Mouse (Mus musculus) thymus, postnatal 36 days (tissue): ENCODE results near the gene Foxd3.
"Not testable (repeated sequence)": the region's sequence is repeated elsewhere in the genome, so short reads cannot be mapped to it uniquely, and the experiment has no call there.

Experiments
- DNase-seq, 2 experiments: peaks; one replicate each; pipeline ENCODE4 v3.0.0; 2022; ENCODE audit warnings: mixed read lengths in 2 of 2

The Foxd3 gene

GRCm38 (mm10) chr4:99655937-99656604, at the start of gene Foxd3:
Gene Foxd3 (plus strand): TSS chr4:99656299.
- no peak for DNase-seq

- no peak for DNase-seq
These were observed 43.9 kb upstream of the Foxd3 start for GRCm38 (mm10) chr4:99612156-99612555.

GRCm38 (mm10) chr4:99612609-99613350, 43.3 kb upstream of the Foxd3 start:
- no peak for DNase-seq

GRCm38 (mm10) chr4:99626047-99626844, 29.9 kb upstream of the Foxd3 start:
- DNase-seq, result no peak

GRCm38 (mm10) chr4:99627057-99627456, 29.0 kb upstream of the Foxd3 start:
- no peak for DNase-seq

- DNase-seq, result no peak
These were observed 20.1 kb upstream of the Foxd3 start for GRCm38 (mm10) chr4:99636038-99636437.

- no peak for DNase-seq
These were observed 19.4 kb upstream of the Foxd3 start for GRCm38 (mm10) chr4:99636711-99637110.

GRCm38 (mm10) chr4:99640619-99641018, 15.5 kb upstream of the Foxd3 start:
- not testable (repeated sequence) for DNase-seq

- DNase-seq, result no peak
These were observed 14.2 kb upstream of the Foxd3 start for GRCm38 (mm10) chr4:99641920-99642319.

GRCm38 (mm10) chr4:99645560-99645959, 10.5 kb upstream of the Foxd3 start:
- DNase-seq, result no peak

- DNase-seq, result peak in 1 of 2 experiments; percentile 12
These were observed 5.8 kb upstream of the Foxd3 start for GRCm38 (mm10) chr4:99650088-99650944.

GRCm38 (mm10) chr4:99650945-99651690, 5.0 kb upstream of the Foxd3 start:
- DNase-seq, result no peak

GRCm38 (mm10) chr4:99651823-99652450, 4.2 kb upstream of the Foxd3 start:
- no peak for DNase-seq

GRCm38 (mm10) chr4:99652576-99653210, 3.4 kb upstream of the Foxd3 start:
- no peak for DNase-seq

GRCm38 (mm10) chr4:99653216-99653607, 2.9 kb upstream of the Foxd3 start:
- no peak for DNase-seq

- no peak for DNase-seq
These were observed 2.4 kb upstream of the Foxd3 start for GRCm38 (mm10) chr4:99653608-99654221.

GRCm38 (mm10) chr4:99654621-99655296, 1.3 kb upstream of the Foxd3 start:
- DNase-seq, result no peak

GRCm38 (mm10) chr4:99656605-99657429, 718 bp downstream of the Foxd3 start:
- peak; percentile 10 to 15 for DNase-seq

- no peak for DNase-seq
These were observed 1.3 kb downstream of the Foxd3 start for GRCm38 (mm10) chr4:99657430-99657820.
